Mouse (Mus musculus) layer of hippocampus, adult 9-10 months (tissue): ENCODE data around the gene Pdcd4.

Experiments used
- DNase-seq: peaks from one replicate; pipeline ENCODE4 v3.0.0; 2022; ENCODE audit warnings: low spot score

Pdcd4 gene

GRCm38 (mm10) chr19:53871502-53871901, 20.5 kb upstream of the Pdcd4 start:
- no peak for DNase-seq

- DNase-seq = no peak
Measured at GRCm38 (mm10) chr19:53872994-53873713, 18.9 kb upstream of the Pdcd4 start.

- no peak for DNase-seq
Measured at GRCm38 (mm10) chr19:53875246-53875645, 16.8 kb upstream of the Pdcd4 start.

GRCm38 (mm10) chr19:53877779-53878178, 14.3 kb upstream of the Pdcd4 start:
- no peak for DNase-seq

- no peak for DNase-seq
Measured at GRCm38 (mm10) chr19:53880460-53880859, 11.6 kb upstream of the Pdcd4 start.

GRCm38 (mm10) chr19:53881786-53882185, 10.2 kb upstream of the Pdcd4 start:
- no peak for DNase-seq

- no peak for DNase-seq
Measured at GRCm38 (mm10) chr19:53885450-53885849, 6.6 kb upstream of the Pdcd4 start.

- no peak for DNase-seq
Measured at GRCm38 (mm10) chr19:53886576-53887370, 5.3 kb upstream of the Pdcd4 start.

- DNase-seq = no peak
Measured at GRCm38 (mm10) chr19:53887822-53888221, 4.2 kb upstream of the Pdcd4 start.

- DNase-seq = no peak
Measured at GRCm38 (mm10) chr19:53888331-53888730, 3.7 kb upstream of the Pdcd4 start.

GRCm38 (mm10) chr19:53889555-53889954, 2.5 kb upstream of the Pdcd4 start:
- DNase-seq = no peak

GRCm38 (mm10) chr19:53890274-53890673, 1.8 kb upstream of the Pdcd4 start:
- no peak for DNase-seq

- DNase-seq = no peak
Measured at GRCm38 (mm10) chr19:53890781-53891251, 1.2 kb upstream of the Pdcd4 start.

GRCm38 (mm10) chr19:53891569-53891968, 462 bp upstream of the Pdcd4 start:
- no peak for DNase-seq

GRCm38 (mm10) chr19:53892838-53893359, 868 bp downstream of the Pdcd4 start:
- DNase-seq = peak; percentile 40

GRCm38 (mm10) chr19:53893711-53894171, 1.7 kb downstream of the Pdcd4 start:
- DNase-seq = no peak

GRCm38 (mm10) chr19:53894538-53895121, 2.6 kb downstream of the Pdcd4 start:
- DNase-seq = no peak

- no peak for DNase-seq
Measured at GRCm38 (mm10) chr19:53898046-53898445, 6.0 kb downstream of the Pdcd4 start.

- DNase-seq = no peak
Measured at GRCm38 (mm10) chr19:53898498-53898897, 6.5 kb downstream of the Pdcd4 start.

GRCm38 (mm10) chr19:53898970-53899900, 7.2 kb downstream of the Pdcd4 start:
- no peak for DNase-seq

- DNase-seq = no peak
Measured at GRCm38 (mm10) chr19:53899941-53900610, 8.0 kb downstream of the Pdcd4 start.
